Mouse (Mus musculus) heart, embryonic 16.5 days (tissue): ENCODE results near the gene Gm20388. TPM values are rescaled to one million over a fixed set of nuclear protein-coding genes. Genes with fewer than 3 reads are reported as not detected.

Experiments used
- ATAC-seq: fragments of 200-750 bp; cut with Nextera tagmentation; replicated peaks from 2 replicates; pipeline ENCODE4 v1.8.0; 2017; ENCODE audit warnings: moderate number of reproducible peaks; ENCODE audit not compliant: insufficient read depth, low FRiP score; ENCODE audit errors: extremely low read depth
- H3K27ac ChIP-seq: fragments of 300-500 bp; sonication (generic); 2 replicates; pipeline ENCODE4 v1.5.1; 2014; ENCODE audit warnings: mild to moderate bottlenecking, low read length, control low read depth, moderate library complexity
- H3K27me3 ChIP-seq: fragments of 300-500 bp; sonication (generic); 2 replicates; pipeline ENCODE4 v1.6.1; 2014; ENCODE audit warnings: low read length, mixed read lengths; ENCODE audit not compliant: control insufficient read depth, insufficient read depth
- H3K36me3 ChIP-seq: fragments of 300-500 bp; sonication (generic); 2 replicates; pipeline ENCODE4 v1.6.1; 2014; ENCODE audit not compliant: control insufficient read depth, insufficient read depth
- H3K4me1 ChIP-seq: fragments of 300-500 bp; sonication (generic); 2 replicates; pipeline ENCODE4 v1.6.1; 2014; ENCODE audit warnings: low read length, mixed read lengths; ENCODE audit not compliant: control insufficient read depth, insufficient read depth
- H3K4me2 ChIP-seq: fragments of 300-500 bp; sonication (generic); 2 replicates; pipeline ENCODE4 v1.6.1; 2014; ENCODE audit warnings: low read depth, mild to moderate bottlenecking, control low read depth, low read length
- H3K4me3 ChIP-seq: fragments of 300-500 bp; sonication (generic); 2 replicates; pipeline ENCODE4 v1.5.1; 2014; ENCODE audit warnings: mild to moderate bottlenecking, control low read depth, low read length
- H3K9ac ChIP-seq: fragments of 300-500 bp; sonication (generic); 2 replicates; pipeline ENCODE4 v1.6.1; 2014; ENCODE audit warnings: low read length, control low read depth
- H3K9me3 ChIP-seq: fragments of 300-500 bp; sonication (generic); replicated peaks from 2 replicates; pipeline ENCODE4 v1.6.1; 2016; ENCODE audit warnings: low read length; ENCODE audit not compliant: control insufficient read depth
- WGBS: fragments of 180-500 bp; shearing (Covaris S2); extraction: QIAGEN DNeasy Blood & Tissue Kit; methylation state at CpG from one replicate; pipeline ENCODE4 v1.1.7; 2014; 5-methylcytosine and 5-hydroxymethylcytosine counted together
- polyA plus RNA-seq: library from polyadenylated mRNA; unstranded; fragments of >200 nt; fragmentation: Nextera tagmentation; extraction: Ambion mirVana; gene quantifications from 2 replicates; pipeline ENCODE4 v1.2.1, GENCODE M21; 2015

Gene Gm20388
- polyA plus RNA-seq, 1 experiment from 2014 or later, result 4.5 TPM

DNA sequence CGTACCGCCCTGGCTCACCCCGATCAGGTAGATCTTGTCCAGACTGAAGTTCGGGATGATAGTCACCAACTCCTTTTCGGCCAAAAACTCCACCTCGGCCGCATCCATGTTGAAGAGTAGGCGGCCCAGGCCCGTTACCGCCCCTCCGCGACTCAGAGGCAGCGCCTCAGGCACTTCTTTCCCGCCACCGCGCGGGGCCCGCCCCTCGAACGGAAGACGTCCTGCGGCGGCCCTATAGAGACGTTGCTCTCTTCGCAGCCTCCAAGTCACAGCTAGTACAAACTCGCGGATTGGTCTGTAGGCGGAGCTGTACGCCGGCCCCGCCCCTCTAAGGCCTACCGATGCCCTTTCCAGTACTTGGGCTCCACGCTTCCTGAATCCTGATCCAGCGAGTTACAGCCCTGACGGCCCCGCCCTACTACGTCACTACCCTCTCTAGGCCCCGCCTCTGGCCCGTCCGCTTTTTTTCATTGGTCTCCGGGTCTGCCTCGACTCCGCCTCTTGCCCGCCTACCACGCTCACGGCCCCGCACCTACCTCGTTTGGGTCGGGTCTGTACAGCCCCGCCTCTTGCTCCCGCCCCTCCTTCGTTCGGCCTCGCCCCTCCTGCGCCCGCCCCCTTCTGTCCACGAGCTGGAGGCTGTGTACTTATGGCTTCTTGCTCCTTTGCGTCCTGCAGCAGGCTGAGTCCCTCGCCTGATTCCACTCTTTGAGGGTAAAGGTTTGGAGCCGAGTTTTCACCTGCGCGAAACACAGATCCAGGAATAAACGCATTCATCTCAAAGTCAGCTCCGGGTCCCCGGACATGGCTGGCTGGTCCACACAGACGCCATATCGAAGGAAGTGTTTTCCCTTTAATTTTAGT, 678.5 kb downstream of the Gm20388 start, which contains the start of gene Gins2:
Gene Gins2 (minus strand): TSS at position 397 of the 864 bp plus-strand sequence.
- no peaks in the 10 kb centered on the region for H3K9me3 ChIP-seq
- H3K4me1 ChIP-seq, result peaks cover 17% of the 10 kb centered on the region
- peak within 1 kb of the TSS; percentile 79 for H3K9ac ChIP-seq
- H3K36me3 ChIP-seq, result 0 out of 2 replicates have a peak, but pooled peaks cover 4% of the 10 kb centered on the region
- under 1% methylated on average over 67 of the region's 67 CpGs for WGBS
- H3K27me3 ChIP-seq, result no peaks in the 10 kb centered on the region
- H3K27ac ChIP-seq, result peak within 1 kb of the TSS; percentile 90
- peak within 1 kb of the TSS; percentile 63 for H3K4me3 ChIP-seq
- peak within 1 kb of the TSS; percentile 96 for H3K4me2 ChIP-seq
- ATAC-seq, result peak; percentile 97

DNA sequence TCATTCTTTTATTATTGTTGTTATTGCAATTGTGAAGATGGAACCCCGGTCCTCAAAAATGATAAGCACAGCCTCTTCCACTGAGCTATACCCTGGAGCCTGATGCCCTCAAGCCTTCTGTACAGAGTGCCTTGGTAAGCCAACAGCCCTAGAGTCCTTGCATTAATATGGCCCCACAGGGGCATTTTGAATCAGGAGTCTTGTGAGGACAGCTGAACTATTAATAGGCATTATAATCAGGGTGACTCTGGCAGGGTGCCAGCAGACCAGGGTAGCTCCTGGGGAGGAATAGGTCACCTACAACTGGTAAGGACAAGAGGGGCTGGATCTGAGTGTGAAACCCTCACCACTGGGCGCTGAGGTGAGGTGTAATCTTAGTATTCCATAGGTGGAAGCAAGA, 679.3 kb downstream of the Gm20388 start:
- Histone ChIP-seq H3K4me2 (peak overlapping the region; percentile 91), H3K9me3 (0 out of 2 replicates have a peak, but pooled peaks cover 2% of the 10 kb centered on the region), H3K4me1 (peaks cover 17% of the 10 kb centered on the region), H3K4me3 (peak overlapping the region; percentile 61), H3K27ac (peak overlapping the region; percentile 90), H3K36me3 (0 out of 2 replicates have a peak, but pooled peaks cover 2% of the 10 kb centered on the region), H3K9ac (peak overlapping the region; percentile 76), H3K27me3 (no peaks in the 10 kb centered on the region)
- WGBS, result 36% methylated on average over 2 of the region's 2 CpGs
- ATAC-seq, result peak; percentile 3; the same call in 1 of the 2 replicates

DNA sequence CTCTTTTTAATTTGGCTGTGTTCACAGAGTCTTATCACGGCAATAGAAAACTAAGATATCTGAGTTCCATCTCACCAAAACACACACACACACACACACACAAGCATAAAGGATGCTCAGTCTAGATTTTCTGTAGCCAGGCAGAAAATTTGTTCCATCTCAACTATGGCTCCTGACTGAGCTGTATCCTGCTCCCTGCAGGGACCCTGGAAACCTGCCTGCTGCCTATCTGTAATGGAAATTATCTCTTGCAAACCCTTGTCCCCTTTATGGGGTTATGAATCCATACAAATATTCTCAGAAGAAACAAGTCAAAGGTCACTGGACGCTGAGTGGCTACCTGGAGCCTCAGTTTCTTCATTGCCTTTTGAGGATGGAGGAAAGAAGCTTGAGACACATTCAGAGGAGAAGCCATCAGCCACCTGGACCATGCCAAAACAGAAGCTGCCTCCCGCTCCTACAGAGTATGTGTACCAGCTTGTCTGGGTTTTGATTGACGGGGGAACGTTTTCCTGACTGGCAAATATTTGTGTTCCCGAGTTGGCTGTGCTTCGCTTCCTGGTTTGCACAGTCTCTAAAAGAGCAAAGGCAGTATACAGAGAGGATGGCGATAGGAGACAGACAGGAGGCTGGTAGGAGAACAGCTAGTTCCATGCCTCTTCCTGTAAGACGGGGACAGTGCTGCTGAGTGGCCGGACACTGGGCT, 681.1 kb downstream of the Gm20388 start:
- 60% methylated on average over 10 of the region's 10 CpGs for WGBS
- no peak overlapping the region for H3K27ac ChIP-seq
- H3K36me3 ChIP-seq, result no peaks in the 10 kb centered on the region
- H3K9ac ChIP-seq, result no peak overlapping the region
- 0 out of 2 replicates have a peak, but pooled peaks cover 2% of the 10 kb centered on the region for H3K9me3 ChIP-seq
- H3K4me1 ChIP-seq, result peaks cover 17% of the 10 kb centered on the region
- no peaks in the 10 kb centered on the region for H3K27me3 ChIP-seq
- ATAC-seq, result no peak
- H3K4me2 ChIP-seq, result no peak overlapping the region
- no peak overlapping the region for H3K4me3 ChIP-seq

DNA sequence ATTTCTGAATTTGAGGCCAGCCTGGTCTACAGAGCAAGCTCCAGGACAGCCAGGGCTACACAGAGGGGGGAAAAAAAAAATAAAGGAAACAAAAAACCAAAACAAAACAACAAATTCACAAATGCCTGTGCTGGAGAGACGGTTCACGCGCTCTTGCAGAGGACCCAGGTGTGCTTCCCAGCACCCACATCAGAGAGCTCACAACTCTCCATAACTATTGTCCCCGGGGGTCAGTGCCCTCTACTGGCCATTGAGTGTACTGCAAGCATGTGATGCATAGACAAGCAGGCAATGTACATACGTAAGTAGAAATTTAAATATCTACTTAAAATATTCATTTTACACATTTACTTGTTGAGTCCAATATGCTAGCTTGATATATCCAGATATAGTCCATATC, 683.9 kb downstream of the Gm20388 start:
- Histone ChIP-seq H3K4me3 (no peak overlapping the region), H3K4me1 (peaks cover 9% of the 10 kb centered on the region), H3K9me3 (0 out of 2 replicates have a peak, but pooled peaks cover 2% of the 10 kb centered on the region), H3K4me2 (no peak overlapping the region), H3K9ac (no peak overlapping the region), H3K27ac (no peak overlapping the region), H3K27me3 (no peaks in the 10 kb centered on the region), H3K36me3 (no peaks in the 10 kb centered on the region)
- 83% methylated on average over 5 of the region's 5 CpGs for WGBS
- no peak for ATAC-seq

DNA sequence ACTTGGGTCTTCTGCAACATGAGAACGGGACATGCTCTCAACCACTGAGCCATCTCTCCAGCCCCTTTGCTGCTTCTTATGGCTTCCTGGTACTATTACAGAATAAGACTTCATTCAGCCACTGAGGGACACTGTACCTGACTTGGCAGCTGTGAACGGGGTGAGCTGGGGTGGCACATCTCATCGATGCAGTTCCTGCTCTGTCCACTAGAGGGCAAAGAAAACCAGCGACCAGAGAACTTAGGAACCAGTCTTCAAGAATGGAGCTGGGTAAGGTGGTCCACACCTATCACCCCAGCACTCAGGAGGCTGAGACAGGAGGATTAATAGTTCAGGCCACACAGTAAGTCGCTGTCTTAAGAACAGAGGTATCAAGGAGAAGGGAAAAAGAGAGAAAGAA, 685.3 kb downstream of the Gm20388 start:
- peaks cover 4% of the 10 kb centered on the region for H3K4me1 ChIP-seq
- no peak overlapping the region for H3K4me2 ChIP-seq
- no peaks in the 10 kb centered on the region for H3K36me3 ChIP-seq
- no peaks in the 10 kb centered on the region for H3K27me3 ChIP-seq
- 14% methylated on average over 5 of the region's 5 CpGs for WGBS
- no peak overlapping the region for H3K27ac ChIP-seq
- H3K9ac ChIP-seq, result no peak overlapping the region
- no peak for ATAC-seq
- 0 out of 2 replicates have a peak, but pooled peaks cover 2% of the 10 kb centered on the region for H3K9me3 ChIP-seq
- no peak overlapping the region for H3K4me3 ChIP-seq

DNA sequence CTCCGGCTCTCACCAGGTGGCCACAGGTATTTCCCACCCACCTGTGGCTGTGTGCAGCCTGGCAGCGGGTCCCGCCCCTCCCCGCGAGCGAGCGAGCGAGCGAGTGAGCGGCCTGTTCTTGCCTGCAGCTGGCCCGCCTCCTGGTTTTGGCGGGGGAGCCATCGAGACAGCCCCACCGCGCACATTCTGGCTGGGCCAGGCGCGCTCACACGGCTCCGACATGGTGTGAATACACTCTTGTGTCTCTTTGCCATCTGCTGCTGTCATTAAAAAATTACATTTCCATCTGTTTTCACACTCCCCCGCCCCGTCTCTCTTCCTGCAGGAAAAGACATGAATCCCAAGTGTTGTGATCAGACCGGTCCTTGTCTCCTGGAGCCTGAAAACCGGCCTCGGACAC, 687.9 kb downstream of the Gm20388 start:
- no peak overlapping the region for H3K27ac ChIP-seq
- no peak overlapping the region for H3K9ac ChIP-seq
- 0 out of 2 replicates have a peak, but pooled peaks have one; percentile 20 for ATAC-seq
- WGBS, result 37% methylated on average over 24 of the region's 24 CpGs
- no peaks in the 10 kb centered on the region for H3K36me3 ChIP-seq
- H3K4me1 ChIP-seq, result no peaks in the 10 kb centered on the region
- H3K4me2 ChIP-seq, result peak overlapping the region; percentile 8
- H3K9me3 ChIP-seq, result 0 out of 2 replicates have a peak, but pooled peaks cover 2% of the 10 kb centered on the region
- no peaks in the 10 kb centered on the region for H3K27me3 ChIP-seq
- H3K4me3 ChIP-seq, result no peak overlapping the region

DNA sequence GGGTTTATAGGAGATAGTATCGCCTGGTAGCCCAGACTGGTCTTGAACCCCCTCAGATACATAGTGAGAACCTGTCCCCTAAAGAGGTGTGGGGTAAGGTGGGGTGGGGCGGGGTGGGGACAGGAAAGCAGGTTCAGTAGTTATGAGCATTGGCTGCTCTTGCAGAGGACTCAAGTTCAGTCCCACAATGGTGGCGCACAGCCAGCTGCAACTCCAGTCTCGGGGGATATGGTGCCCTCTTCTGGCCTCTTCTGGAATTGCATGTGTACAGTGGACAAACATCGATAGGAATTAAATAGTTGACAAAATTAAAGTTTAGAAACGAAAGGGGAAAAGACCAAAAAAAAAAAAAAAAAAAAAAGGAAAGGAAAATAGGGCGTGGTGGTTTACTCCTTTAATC, 688.9 kb downstream of the Gm20388 start:
- Histone ChIP-seq H3K4me2 (no peak overlapping the region), H3K27me3 (no peaks in the 10 kb centered on the region), H3K9ac (no peak overlapping the region), H3K4me1 (no peaks in the 10 kb centered on the region), H3K36me3 (no peaks in the 10 kb centered on the region), H3K9me3 (0 out of 2 replicates have a peak, but pooled peaks cover 2% of the 10 kb centered on the region), H3K4me3 (no peak overlapping the region), H3K27ac (no peak overlapping the region)
- 53% methylated on average over 7 of the region's 7 CpGs for WGBS
- no peak for ATAC-seq

DNA sequence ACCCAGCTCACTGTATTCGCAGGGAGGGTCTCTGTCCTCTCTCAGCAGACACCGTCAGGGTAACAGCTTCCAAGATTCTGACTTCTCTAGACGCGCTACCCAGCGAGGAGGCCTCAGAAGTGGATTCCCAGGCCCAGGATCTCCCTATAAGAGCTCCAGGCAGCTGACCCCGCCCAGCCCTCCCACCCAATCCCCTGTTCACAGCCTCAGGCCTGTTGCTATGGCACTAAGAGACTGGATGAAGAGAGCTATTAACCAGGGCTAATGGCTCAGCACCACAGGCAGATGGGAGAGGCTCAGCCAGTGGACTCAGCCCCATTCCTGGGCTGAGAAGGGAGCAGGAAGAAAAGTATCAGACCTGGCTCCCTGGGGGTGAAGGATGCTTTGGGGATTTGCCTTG, 692.0 kb downstream of the Gm20388 start:
- no peak for ATAC-seq
- no peaks in the 10 kb centered on the region for H3K36me3 ChIP-seq
- no peak overlapping the region for H3K9ac ChIP-seq
- peaks cover 1% of the 10 kb centered on the region; the same call in 1 of the 2 replicates for H3K4me1 ChIP-seq
- H3K4me2 ChIP-seq, result no peak overlapping the region
- H3K27me3 ChIP-seq, result no peaks in the 10 kb centered on the region
- H3K4me3 ChIP-seq, result no peak overlapping the region
- no peaks in the 10 kb centered on the region for H3K9me3 ChIP-seq
- H3K27ac ChIP-seq, result no peak overlapping the region
- WGBS, result 46% methylated on average over 6 of the region's 6 CpGs
